Mouse (Mus musculus): ENCODE results near the gene Pbld2. TPM values are rescaled to one million over a fixed set of nuclear protein-coding genes. Genes with fewer than 3 reads are reported as not detected.

Gene Pbld2
- polyA plus RNA-seq, 1 experiment from 2014 or later: 0.84 TPM

GRCm38 (mm10) chr10:63054586-63054985 lies 30.5 kb downstream of the Pbld2 start:
- Histone ChIP-seq H3K36me3 (replicated peaks; ENCODE audit: control insufficient read depth, insufficient read depth, low read depth, low read length) (no peaks in the 10 kb centered on the region), H3K27ac (replicated peaks; ENCODE audit: low read depth, low read length) (no peak overlapping the region), H3K4me2 (ENCODE audit: low read depth, low read length) (no peak overlapping the region), H3K27me3 (ENCODE audit: control insufficient read depth, insufficient read depth, low read length) (no peaks in the 10 kb centered on the region), H3K9ac (replicated peaks; ENCODE audit: low read length) (no peak overlapping the region), H3K9me3 (replicated peaks; ENCODE audit: control insufficient read depth, low read length) (no peaks in the 10 kb centered on the region), H3K4me1 (ENCODE audit: control insufficient read depth, insufficient read depth, low read length) (no peaks in the 10 kb centered on the region), H3K4me3 (ENCODE audit: low read depth, low read length) (no peak overlapping the region)
- DNase-seq (ENCODE audit: low spot score) (no peak), ATAC-seq (replicated peaks; ENCODE audit: insufficient number of reproducible peaks, low FRiP score, low TSS enrichment, low read depth) (no peak)
- 73% methylated on average over 2 of the region's 2 CpGs for WGBS

GRCm38 (mm10) chr10:63056966-63057750 lies 33.0 kb downstream of the Pbld2 start:
- Histone ChIP-seq H3K4me2 (ENCODE audit: low read depth, low read length) (no peak overlapping the region), H3K9me3 (replicated peaks; ENCODE audit: control insufficient read depth, low read length) (no peaks in the 10 kb centered on the region), H3K4me3 (ENCODE audit: low read depth, low read length) (no peak overlapping the region), H3K27me3 (ENCODE audit: control insufficient read depth, insufficient read depth, low read length) (no peaks in the 10 kb centered on the region), H3K36me3 (replicated peaks; ENCODE audit: control insufficient read depth, insufficient read depth, low read depth, low read length) (no peaks in the 10 kb centered on the region), H3K27ac (replicated peaks; ENCODE audit: low read depth, low read length) (no peak overlapping the region), H3K9ac (replicated peaks; ENCODE audit: low read length) (no peak overlapping the region), H3K4me1 (ENCODE audit: control insufficient read depth, insufficient read depth, low read length) (no peaks in the 10 kb centered on the region)
- no peak for ATAC-seq (replicated peaks; ENCODE audit: insufficient number of reproducible peaks, low FRiP score, low TSS enrichment, low read depth)
- DNase-seq (ENCODE audit: low spot score): peak; percentile 10
- 35% methylated on average over 24 of the region's 24 CpGs for WGBS

- Histone ChIP-seq H3K27ac (replicated peaks; ENCODE audit: low read depth, low read length) (no peak within 1 kb of the TSS), H3K36me3 (replicated peaks; ENCODE audit: control insufficient read depth, insufficient read depth, low read depth, low read length) (no peaks in the 10 kb centered on the region), H3K4me2 (ENCODE audit: low read depth, low read length) (no peak within 1 kb of the TSS), H3K27me3 (ENCODE audit: control insufficient read depth, insufficient read depth, low read length) (no peaks in the 10 kb centered on the region), H3K9ac (replicated peaks; ENCODE audit: low read length) (no peak within 1 kb of the TSS), H3K4me1 (ENCODE audit: control insufficient read depth, insufficient read depth, low read length) (no peaks in the 10 kb centered on the region), H3K4me3 (ENCODE audit: low read depth, low read length) (no peak within 1 kb of the TSS), H3K9me3 (replicated peaks; ENCODE audit: control insufficient read depth, low read length) (no peaks in the 10 kb centered on the region)
- ATAC-seq (replicated peaks; ENCODE audit: insufficient number of reproducible peaks, low FRiP score, low TSS enrichment, low read depth): no peak
- DNase-seq (ENCODE audit: low spot score): no peak
- 83% methylated on average over 2 of the region's 2 CpGs for WGBS
Observed at GRCm38 (mm10) chr10:63059862-63060261, 35.7 kb downstream of the Pbld2 start, which contains the start of gene Pbld1. Gene Pbld1 (plus strand): TSS chr10:63060162.

GRCm38 (mm10) chr10:63060406-63060805 lies 36.3 kb downstream of the Pbld2 start:
- no peak overlapping the region for H3K4me2 ChIP-seq (ENCODE audit: low read depth, low read length)

GRCm38 (mm10) chr10:63061266-63061665 lies 37.2 kb downstream of the Pbld2 start:
- Histone ChIP-seq H3K4me1 (ENCODE audit: control insufficient read depth, insufficient read depth, low read length) (no peaks in the 10 kb centered on the region), H3K4me3 (ENCODE audit: low read depth, low read length) (no peak overlapping the region), H3K4me2 (ENCODE audit: low read depth, low read length) (no peak overlapping the region), H3K9ac (replicated peaks; ENCODE audit: low read length) (no peak overlapping the region), H3K27me3 (ENCODE audit: control insufficient read depth, insufficient read depth, low read length) (no peaks in the 10 kb centered on the region), H3K36me3 (replicated peaks; ENCODE audit: control insufficient read depth, insufficient read depth, low read depth, low read length) (no peaks in the 10 kb centered on the region), H3K27ac (replicated peaks; ENCODE audit: low read depth, low read length) (no peak overlapping the region), H3K9me3 (replicated peaks; ENCODE audit: control insufficient read depth, low read length) (no peaks in the 10 kb centered on the region)
- WGBS: 70% methylated on average over 12 of the region's 12 CpGs
- ATAC-seq (replicated peaks; ENCODE audit: insufficient number of reproducible peaks, low FRiP score, low TSS enrichment, low read depth) (no peak), DNase-seq (ENCODE audit: low spot score) (no peak)

More at GRCm38 (mm10) chr10:63060406-63060805, 36.3 kb downstream of the Pbld2 start:
- Histone ChIP-seq H3K9ac (replicated peaks; ENCODE audit: low read length) (no peak overlapping the region), H3K36me3 (replicated peaks; ENCODE audit: control insufficient read depth, insufficient read depth, low read depth, low read length) (no peaks in the 10 kb centered on the region), H3K27ac (replicated peaks; ENCODE audit: low read depth, low read length) (no peak overlapping the region), H3K4me3 (ENCODE audit: low read depth, low read length) (no peak overlapping the region), H3K9me3 (replicated peaks; ENCODE audit: control insufficient read depth, low read length) (no peaks in the 10 kb centered on the region), H3K4me1 (ENCODE audit: control insufficient read depth, insufficient read depth, low read length) (no peaks in the 10 kb centered on the region), H3K27me3 (ENCODE audit: control insufficient read depth, insufficient read depth, low read length) (no peaks in the 10 kb centered on the region)
- ATAC-seq (replicated peaks; ENCODE audit: insufficient number of reproducible peaks, low FRiP score, low TSS enrichment, low read depth): no peak
- 75% methylated on average over 11 of the region's 11 CpGs for WGBS
- no peak for DNase-seq (ENCODE audit: low spot score)

GRCm38 (mm10) chr10:63062696-63063095 lies 38.6 kb downstream of the Pbld2 start:
- ATAC-seq (replicated peaks; ENCODE audit: insufficient number of reproducible peaks, low FRiP score, low TSS enrichment, low read depth) (no peak), DNase-seq (ENCODE audit: low spot score) (no peak)
- 93% methylated on average over 5 of the region's 5 CpGs for WGBS
- H3K27me3 ChIP-seq (ENCODE audit: control insufficient read depth, insufficient read depth, low read length): no peaks in the 10 kb centered on the region
- H3K36me3 ChIP-seq (replicated peaks; ENCODE audit: control insufficient read depth, insufficient read depth, low read depth, low read length): no peaks in the 10 kb centered on the region
- no peaks in the 10 kb centered on the region for H3K4me1 ChIP-seq (ENCODE audit: control insufficient read depth, insufficient read depth, low read length)
- no peaks in the 10 kb centered on the region for H3K9me3 ChIP-seq (replicated peaks; ENCODE audit: control insufficient read depth, low read length)
- H3K4me2 ChIP-seq (ENCODE audit: low read depth, low read length): no peak overlapping the region
- H3K27ac ChIP-seq (replicated peaks; ENCODE audit: low read depth, low read length): no peak overlapping the region
- no peak overlapping the region for H3K4me3 ChIP-seq (ENCODE audit: low read depth, low read length)
- no peak overlapping the region for H3K9ac ChIP-seq (replicated peaks; ENCODE audit: low read length)

GRCm38 (mm10) chr10:63063365-63063764 lies 39.2 kb downstream of the Pbld2 start:
- 76% methylated on average over 7 of the region's 7 CpGs for WGBS
- no peak overlapping the region for H3K4me2 ChIP-seq (ENCODE audit: low read depth, low read length)
- no peak overlapping the region for H3K27ac ChIP-seq (replicated peaks; ENCODE audit: low read depth, low read length)

GRCm38 (mm10) chr10:63064516-63064915 lies 40.4 kb downstream of the Pbld2 start:
- Histone ChIP-seq H3K9ac (replicated peaks; ENCODE audit: low read length) (no peak overlapping the region), H3K36me3 (replicated peaks; ENCODE audit: control insufficient read depth, insufficient read depth, low read depth, low read length) (no peaks in the 10 kb centered on the region), H3K4me1 (ENCODE audit: control insufficient read depth, insufficient read depth, low read length) (no peaks in the 10 kb centered on the region), H3K27me3 (ENCODE audit: control insufficient read depth, insufficient read depth, low read length) (no peaks in the 10 kb centered on the region), H3K4me2 (ENCODE audit: low read depth, low read length) (no peak overlapping the region), H3K4me3 (ENCODE audit: low read depth, low read length) (no peak overlapping the region), H3K27ac (replicated peaks; ENCODE audit: low read depth, low read length) (no peak overlapping the region), H3K9me3 (replicated peaks; ENCODE audit: control insufficient read depth, low read length) (no peaks in the 10 kb centered on the region)
- no peak for DNase-seq (ENCODE audit: low spot score)
- no peak for ATAC-seq (replicated peaks; ENCODE audit: insufficient number of reproducible peaks, low FRiP score, low TSS enrichment, low read depth)
- 83% methylated on average over 9 of the region's 9 CpGs for WGBS

More at GRCm38 (mm10) chr10:63063365-63063764, 39.2 kb downstream of the Pbld2 start:
- no peaks in the 10 kb centered on the region for H3K4me1 ChIP-seq (ENCODE audit: control insufficient read depth, insufficient read depth, low read length)
- no peak for ATAC-seq (replicated peaks; ENCODE audit: insufficient number of reproducible peaks, low FRiP score, low TSS enrichment, low read depth)
- H3K9me3 ChIP-seq (replicated peaks; ENCODE audit: control insufficient read depth, low read length): no peaks in the 10 kb centered on the region
- H3K36me3 ChIP-seq (replicated peaks; ENCODE audit: control insufficient read depth, insufficient read depth, low read depth, low read length): no peaks in the 10 kb centered on the region
- H3K9ac ChIP-seq (replicated peaks; ENCODE audit: low read length): no peak overlapping the region
- H3K4me3 ChIP-seq (ENCODE audit: low read depth, low read length): no peak overlapping the region
- DNase-seq (ENCODE audit: low spot score): no peak
- no peaks in the 10 kb centered on the region for H3K27me3 ChIP-seq (ENCODE audit: control insufficient read depth, insufficient read depth, low read length)
